Mouse (Mus musculus): ENCODE data around the gene Cbfa2t2.
"Not testable (repeated sequence)": the region's sequence is repeated elsewhere in the genome, so short reads cannot be mapped to it uniquely, and the experiment has no call there.

Gene Cbfa2t2

GRCm38 (mm10) chr2:154474251-154475061, 38.2 kb downstream of the Cbfa2t2 start:
- DNase-seq (ENCODE audit: low spot score in 2 of 2): peak in 1 of 2 experiments; percentile 15

GRCm38 (mm10) chr2:154475062-154475349, 38.7 kb downstream of the Cbfa2t2 start:
- DNase-seq (ENCODE audit: low spot score in 2 of 2): no peak

GRCm38 (mm10) chr2:154475861-154476260, 39.6 kb downstream of the Cbfa2t2 start:
- DNase-seq (ENCODE audit: low spot score in 2 of 2): no peak

GRCm38 (mm10) chr2:154477028-154477427, 40.7 kb downstream of the Cbfa2t2 start:
- no peak for DNase-seq (ENCODE audit: low spot score in 2 of 2)

GRCm38 (mm10) chr2:154491788-154492187, 55.5 kb downstream of the Cbfa2t2 start:
- no peak for DNase-seq (ENCODE audit: low spot score in 2 of 2)

GRCm38 (mm10) chr2:154493559-154493958, 57.3 kb downstream of the Cbfa2t2 start:
- not testable (repeated sequence) for DNase-seq (ENCODE audit: low spot score in 2 of 2)

- DNase-seq (ENCODE audit: low spot score in 2 of 2): no peak
Observed at GRCm38 (mm10) chr2:154495021-154495420, 58.7 kb downstream of the Cbfa2t2 start.

GRCm38 (mm10) chr2:154498571-154498970, 62.3 kb downstream of the Cbfa2t2 start:
- DNase-seq (ENCODE audit: low spot score in 2 of 2): no peak

GRCm38 (mm10) chr2:154499717-154500247, 63.5 kb downstream of the Cbfa2t2 start:
- no peak for DNase-seq (ENCODE audit: low spot score in 2 of 2)

- DNase-seq (ENCODE audit: low spot score in 2 of 2): no peak
Observed at GRCm38 (mm10) chr2:154500758-154501157, 64.5 kb downstream of the Cbfa2t2 start.

- no peak for DNase-seq (ENCODE audit: low spot score in 2 of 2)
Observed at GRCm38 (mm10) chr2:154507076-154507475, 70.8 kb downstream of the Cbfa2t2 start.

GRCm38 (mm10) chr2:154507566-154508283, 71.4 kb downstream of the Cbfa2t2 start:
- DNase-seq (ENCODE audit: low spot score in 2 of 2): peak; percentile 34 to 50

- no peak for DNase-seq (ENCODE audit: low spot score in 2 of 2)
Observed at GRCm38 (mm10) chr2:154508450-154508849, 72.2 kb downstream of the Cbfa2t2 start.

GRCm38 (mm10) chr2:154510141-154510540, 73.9 kb downstream of the Cbfa2t2 start:
- no peak for DNase-seq (ENCODE audit: low spot score in 2 of 2)

- no peak for DNase-seq (ENCODE audit: low spot score in 2 of 2)
Observed at GRCm38 (mm10) chr2:154516944-154517343, 80.7 kb downstream of the Cbfa2t2 start.

- DNase-seq (ENCODE audit: low spot score in 2 of 2): no peak
Observed at GRCm38 (mm10) chr2:154517424-154517823, 81.1 kb downstream of the Cbfa2t2 start.

GRCm38 (mm10) chr2:154521449-154521848, 85.2 kb downstream of the Cbfa2t2 start:
- no peak for DNase-seq (ENCODE audit: low spot score in 2 of 2)

GRCm38 (mm10) chr2:154522334-154522733, 86.1 kb downstream of the Cbfa2t2 start:
- no peak for DNase-seq (ENCODE audit: low spot score in 2 of 2)

- DNase-seq (ENCODE audit: low spot score in 2 of 2): peak; percentile 37 to 56
Observed at GRCm38 (mm10) chr2:154525285-154525684, 89.0 kb downstream of the Cbfa2t2 start.

- DNase-seq (ENCODE audit: low spot score in 2 of 2): no peak
Observed at GRCm38 (mm10) chr2:154526531-154526930, 90.2 kb downstream of the Cbfa2t2 start.

- DNase-seq (ENCODE audit: low spot score in 2 of 2): no peak
Observed at GRCm38 (mm10) chr2:154532888-154533287, 96.6 kb downstream of the Cbfa2t2 start.

GRCm38 (mm10) chr2:154534704-154535270, 98.5 kb downstream of the Cbfa2t2 start:
- DNase-seq (ENCODE audit: low spot score in 2 of 2): no peak
